14 mouse cellular contexts compared by ENCODE assay signal in genomic region chr19:21764738-21765137, GRCm38 (mm10). TPM values are rescaled to one million over a fixed set of nuclear protein-coding genes. Genes with fewer than 3 reads are reported as not detected.
DNase-seq lines count a peak whose midpoint lies in the region; ATAC-seq lines count a peak whose summit lies in the region.
"Had no signal": no experiment of that assay in that cellular context is flagged by ENCODE, and none has a peak within 500 bp of the region (broad histone marks: within the 10 kb centered on the region; RNA-seq: fewer than 3 reads in every experiment).

No protein-coding gene starts in this region.

- ATAC-seq in frontal cortex, adult (ENCODE audit: low TSS enrichment): peak; percentile 99
- ATAC-seq: forebrain, embryonic 13.5 days; intestine, embryonic 15.5 days; lung, postnatal 0 days; midbrain, embryonic 15.5 days had no signal

- intact Hi-C loops in gastrocnemius, postnatal 14 days (cut with DNase I; ENCODE audit: low total_unique reads): no loop called here

- no peak for DNase-seq in frontal cortex, postnatal 25 days (ENCODE audit: low spot score in 2 of 2)
- DNase-seq in layer of hippocampus, adult 11-12 months (ENCODE audit: low spot score): peak; percentile 62
- DNase-seq in layer of hippocampus, postnatal 10 days (ENCODE audit: low spot score in 2 of 2): no peak
- DNase-seq in layer of hippocampus, adult 9-11 months: peak; percentile 84
- peak; percentile 58 for DNase-seq in right cerebral cortex, postnatal 25 days
- DNase-seq in gastrocnemius, postnatal 4 days (ENCODE audit: low spot score in 2 of 2): no peak
- DNase-seq in gastrocnemius, postnatal 14 days: no peak
- DNase-seq: cerebellum, postnatal 25 days; thymus, postnatal 4 days had no signal

RNA-seq across cellular contexts. Expression of gene Cemip2, which starts 13.4 kb away (rescaled TPM):
- total RNA-seq in layer of hippocampus, postnatal 10 days (2021): 10 to 100 TPM; 18.5 to 22.9 TPM
- total RNA-seq in gastrocnemius, postnatal 4 days (2021): 10 to 100 TPM; 19.8 to 22.5 TPM
- total RNA-seq in gastrocnemius, postnatal 14 days (2021): 1 to 10 TPM; 6.4 to 7.7 TPM

Comparison
In these comparisons a context has a peak if more than half of its experiments do, and no peak if none do; other contexts are left out.
1. DNase-seq: peak in layer of hippocampus, adult 11-12 months (single experiment), layer of hippocampus, adult 9-11 months (single experiment) and right cerebral cortex, postnatal 25 days (single experiment); none in frontal cortex, postnatal 25 days (0 of 2), layer of hippocampus, postnatal 10 days (0 of 2), gastrocnemius, postnatal 4 days (0 of 2) and gastrocnemius, postnatal 14 days (single experiment).